Comparison of ENCODE assay signal across 9 mouse cellular contexts in the genomic region with DNA sequence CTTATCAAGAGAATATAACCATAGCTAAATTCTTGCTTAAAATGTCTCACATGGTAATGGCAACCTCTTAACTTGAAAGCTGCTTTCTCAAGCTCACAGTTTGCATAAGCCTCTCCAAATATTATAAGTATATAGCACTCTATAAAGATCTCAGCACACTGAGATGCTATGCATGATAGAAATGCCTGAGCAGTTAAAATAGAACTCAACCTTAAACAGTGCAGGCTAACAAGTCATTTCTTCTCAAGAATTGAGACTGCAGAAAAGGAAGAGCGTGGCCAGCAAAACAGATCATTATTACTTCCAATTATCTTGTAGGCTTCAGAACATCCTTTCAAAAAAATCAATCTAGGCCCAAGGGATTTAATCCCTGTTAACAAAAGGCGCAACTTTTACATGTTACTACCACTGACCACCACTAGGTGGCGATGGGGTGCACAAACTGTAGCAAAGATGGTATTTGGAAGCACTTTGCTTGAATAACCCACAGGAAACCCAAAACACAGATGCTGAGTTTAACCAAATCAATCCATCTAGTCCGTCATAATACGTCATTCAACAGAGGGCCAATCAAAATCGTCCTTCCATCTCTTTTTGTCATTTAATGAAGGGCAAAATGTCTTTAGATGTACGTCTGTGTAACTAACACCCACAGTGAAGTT.
A peak's percentile ranks its signal among the peaks of the same experiment; 100 is the strongest.
DNase-seq lines count a peak whose midpoint lies in the region; ATAC-seq and TF ChIP-seq lines count a peak whose summit lies in the region.
"Had no signal": no experiment of that assay in that cellular context is flagged by ENCODE, and none has a peak within 500 bp of the region (broad histone marks: within the 10 kb centered on the region; RNA-seq: fewer than 3 reads in every experiment).

No protein-coding gene starts in this region.

- no peak overlapping the region for H3K9ac ChIP-seq in liver, adult 2 months (ENCODE audit: low read depth, low read length)
- no peak overlapping the region for H3K9ac ChIP-seq in liver, embryonic 12.5 days

- WGBS in liver, adult 2 months = 45% methylated on average over 7 of the region's 7 CpGs
- 19% methylated on average over 7 of the region's 7 CpGs for WGBS in liver, embryonic 12.5 days (ENCODE audit: insufficient replicate concordance)

- H3K36me3 ChIP-seq in liver, adult 2 months (ENCODE audit: control insufficient read depth, insufficient read depth, low read length) = peaks cover 42% of the 10 kb centered on the region
- H3K36me3 ChIP-seq in liver, embryonic 12.5 days = no peaks in the 10 kb centered on the region

- ATAC-seq in liver, embryonic 12.5 days = no peak
- ATAC-seq in inflammation-experienced regulatory T-cells, adult 6 months = no peak

- no peaks in the 10 kb centered on the region for H3K4me1 ChIP-seq in liver, adult 2 months (ENCODE audit: control insufficient read depth, insufficient read depth, low read length)
- no peaks in the 10 kb centered on the region for H3K4me1 ChIP-seq in liver, embryonic 12.5 days

- H3K4me3 ChIP-seq in liver, adult 2 months (ENCODE audit: insufficient read depth, low read depth, low read length) = no peak overlapping the region
- no peak overlapping the region for H3K4me3 ChIP-seq in liver, embryonic 12.5 days

- H3K4me2 ChIP-seq in liver, embryonic 12.5 days = no peak overlapping the region

- DNase-seq in liver, adult 2 months (ENCODE audit: extremely low read depth, low read depth, low spot score) = peak; percentile 33
- peak; percentile 53 for DNase-seq in Muller cell, postnatal 12 days (ENCODE audit: inconsistent ontology term)
- DNase-seq in cerebellum, postnatal 25 days = peak; percentile 51 to 77
- DNase-seq in heart, postnatal 14 days = peak; percentile 70 to 75
- DNase-seq in left cerebral cortex, postnatal 14 days (ENCODE audit: low spot score in 2 of 2) = peak; percentile 69 to 75
- peak; percentile 44 for DNase-seq in naive thymus-derived CD4-positive, alpha-beta T cell, adult 2 months (ENCODE audit: low read depth)

- no peaks in the 10 kb centered on the region for H3K79me2 ChIP-seq in liver, adult 2 months (ENCODE audit: control insufficient read depth, insufficient read depth, low read length)

- TF ChIP-seq CTCF in liver, adult 2 months (IDR thresholded peaks at IDR 0.05; ENCODE audit: low read depth, low read length) = 0 out of 2 replicates have a peak, but pooled peaks have one; percentile 19

- H3K27me3 ChIP-seq in liver, adult 2 months (ENCODE audit: control insufficient read depth, insufficient read depth, low read length) = no peaks in the 10 kb centered on the region
- no peaks in the 10 kb centered on the region for H3K27me3 ChIP-seq in liver, embryonic 12.5 days (replicated peaks)

- H3K27ac ChIP-seq in liver, adult 2 months (replicated peaks; ENCODE audit: insufficient read depth, low read depth, low read length) = no peak overlapping the region
- H3K27ac ChIP-seq in liver, embryonic 12.5 days = no peak overlapping the region
- H3K27ac ChIP-seq: macrophage had no signal

- intact Hi-C loops in heart, postnatal 14 days (cut with DNase I) = loop anchor here (1.0 to 2.0 kb wide), 2 partner anchors 68 to 117 kb away; partner anchors contain the start of genes Ccdc110 and Pdlim3
- intact Hi-C loops in left cerebral cortex, postnatal 14 days (cut with DNase I) = loop anchor here (1.0 kb wide), 1 partner anchor 117 kb away; the partner anchor contains the start of gene Ccdc110

- no peaks in the 10 kb centered on the region for H3K9me3 ChIP-seq in liver, embryonic 12.5 days (replicated peaks)

- TF ChIP-seq POLR2A in liver, adult 2 months (IDR thresholded peaks at IDR 0.05; ENCODE audit: extremely low read depth, insufficient read depth, low read length) = no peak
